Mouse (Mus musculus) heart, embryonic 14.5 days (tissue): ENCODE data around the gene Gm17545. TPM values are rescaled to one million over a fixed set of nuclear protein-coding genes. Genes with fewer than 3 reads are reported as not detected.

Source experiments
- ATAC-seq: fragments of 200-750 bp; cut with Nextera tagmentation; 2 replicates; pipeline ENCODE4 v1.8.0; 2017; ENCODE audit warnings: low read depth, moderate TSS enrichment; ENCODE audit not compliant: insufficient number of reproducible peaks, insufficient read depth, low FRiP score
- H3K27ac ChIP-seq, 2 experiments: fragments of 200-500 bp in 1 of 2; fragments of 300-500 bp in 1 of 2; sonication (generic) in 1 of 2; replicated peaks in 1 of 2; 2 replicates each; pipeline ENCODE4 v1.5.1; 2012 to 2014; ENCODE audit warnings: low read depth in 2 of 2, low read length in 2 of 2, control low read depth in 1 of 2, mild to moderate bottlenecking in 1 of 2, mixed read lengths in 1 of 2; ENCODE audit not compliant: control insufficient read depth in 1 of 2, insufficient read depth in 1 of 2
- H3K27me3 ChIP-seq: fragments of 300-500 bp; sonication (generic); 2 replicates; pipeline ENCODE4 v1.6.1; 2014; ENCODE audit warnings: mild to moderate bottlenecking, low read length, control low read depth; ENCODE audit not compliant: control insufficient read depth, insufficient read depth
- H3K36me3 ChIP-seq: fragments of 300-500 bp; sonication (generic); 2 replicates; pipeline ENCODE4 v1.6.1; 2014; ENCODE audit warnings: mild to moderate bottlenecking, control low read depth, low read length, mixed read lengths; ENCODE audit not compliant: control insufficient read depth, insufficient read depth
- H3K4me1 ChIP-seq, 2 experiments: fragments of 200-500 bp in 1 of 2; fragments of 300-500 bp in 1 of 2; sonication (generic) in 1 of 2; 2 replicates each; pipeline ENCODE4 v1.6.1; 2012 to 2014; ENCODE audit warnings: low read length in 2 of 2, control low read depth in 1 of 2, mixed read lengths in 1 of 2; ENCODE audit not compliant: control insufficient read depth in 2 of 2, insufficient read depth in 2 of 2
- H3K4me2 ChIP-seq: fragments of 300-500 bp; sonication (generic); 2 replicates; pipeline ENCODE4 v1.6.1; 2014; ENCODE audit warnings: mild to moderate bottlenecking, low read length
- H3K4me3 ChIP-seq, 2 experiments: fragments of 200-500 bp in 1 of 2; fragments of 300-500 bp in 1 of 2; sonication (generic) in 1 of 2; 2 replicates each; pipeline ENCODE4 v1.5.1; 2012 to 2014; ENCODE audit warnings: low read length in 2 of 2, mild to moderate bottlenecking in 2 of 2, control low read depth in 1 of 2, low read depth in 1 of 2, moderate library complexity in 1 of 2; ENCODE audit not compliant: control insufficient read depth in 1 of 2, insufficient read depth in 1 of 2
- H3K9ac ChIP-seq: fragments of 300-500 bp; sonication (generic); 2 replicates; pipeline ENCODE4 v1.6.1; 2014; ENCODE audit warnings: mild to moderate bottlenecking, low read length
- H3K9me3 ChIP-seq: fragments of 300-500 bp; sonication (generic); 2 replicates; pipeline ENCODE4 v1.6.1; 2016; ENCODE audit warnings: low read length, control low read depth; ENCODE audit not compliant: control insufficient read depth
- WGBS: fragments of 180-500 bp; shearing (Covaris S2); extraction: QIAGEN DNeasy Blood & Tissue Kit; methylation state at CpG from one replicate; pipeline ENCODE4 v1.1.7; 2014; 5-methylcytosine and 5-hydroxymethylcytosine counted together
- polyA plus RNA-seq: library from polyadenylated mRNA; unstranded; fragments of >200 nt; fragmentation: Nextera tagmentation; extraction: Ambion mirVana; gene quantifications from 2 replicates; pipeline ENCODE4 v1.2.1, GENCODE M21; 2014

Gm17545 gene
- polyA plus RNA-seq, 1 experiment from 2014 or later: not detected

GRCm38 (mm10) chr9:22417547-22417946 lies 36.5 kb upstream of the Gm17545 start:
- Histone ChIP-seq H3K9me3 (no peaks in the 10 kb centered on the region), H3K36me3 (no peaks in the 10 kb centered on the region), H3K4me1 (peaks cover 2 to 7% of the 10 kb centered on the region in 2 experiments; a peak in 2 of 4 replicates), H3K4me3 (no peak overlapping the region), H3K27ac (no peak overlapping the region), H3K4me2 (no peak overlapping the region), H3K9ac (no peak overlapping the region), H3K27me3 (no peaks in the 10 kb centered on the region; the same call in 1 of the 2 replicates)
- 48% methylated on average over 6 of the region's 6 CpGs for WGBS
- ATAC-seq: no peak

- Histone ChIP-seq H3K4me1 (peaks cover 7 to 22% of the 10 kb centered on the region in 2 experiments), H3K4me2 (no peak overlapping the region), H3K4me3 (no peak overlapping the region), H3K27me3 (no peaks in the 10 kb centered on the region), H3K36me3 (no peaks in the 10 kb centered on the region), H3K9ac (no peak overlapping the region), H3K9me3 (no peaks in the 10 kb centered on the region), H3K27ac (no peak overlapping the region)
- no peak for ATAC-seq
- WGBS: 86% methylated on average over 3 of the region's 3 CpGs
Observed at GRCm38 (mm10) chr9:22419877-22420276, 34.2 kb upstream of the Gm17545 start.

GRCm38 (mm10) chr9:22420491-22420890 lies 33.6 kb upstream of the Gm17545 start:
- H3K27me3 ChIP-seq: no peaks in the 10 kb centered on the region
- H3K4me1 ChIP-seq: peaks cover 7 to 22% of the 10 kb centered on the region in 2 experiments
- H3K9me3 ChIP-seq: no peaks in the 10 kb centered on the region
- H3K4me3 ChIP-seq: no peak overlapping the region
- 31% methylated on average over 7 of the region's 7 CpGs for WGBS
- no peak for ATAC-seq
- no peaks in the 10 kb centered on the region for H3K36me3 ChIP-seq
- H3K9ac ChIP-seq: no peak overlapping the region
- no peak overlapping the region for H3K27ac ChIP-seq
- H3K4me2 ChIP-seq: no peak overlapping the region

GRCm38 (mm10) chr9:22422559-22422958 lies 31.5 kb upstream of the Gm17545 start:
- no peaks in the 10 kb centered on the region for H3K27me3 ChIP-seq
- H3K4me1 ChIP-seq: peaks cover 7 to 22% of the 10 kb centered on the region in 2 experiments
- no peaks in the 10 kb centered on the region for H3K36me3 ChIP-seq
- 37% methylated on average over 1 of the region's 1 CpGs for WGBS
- no peak for ATAC-seq
- H3K4me3 ChIP-seq: no peak overlapping the region
- no peak overlapping the region for H3K9ac ChIP-seq
- H3K4me2 ChIP-seq: no peak overlapping the region
- H3K9me3 ChIP-seq: no peaks in the 10 kb centered on the region
- no peak overlapping the region for H3K27ac ChIP-seq

GRCm38 (mm10) chr9:22423507-22423906 lies 30.6 kb upstream of the Gm17545 start:
- peak overlapping the region in 1 of 2 experiments; percentile 2; a peak in 1 of 4 replicates for H3K27ac ChIP-seq
- H3K4me1 ChIP-seq: peaks cover 7 to 22% of the 10 kb centered on the region in 2 experiments
- H3K36me3 ChIP-seq: no peaks in the 10 kb centered on the region
- no peak for ATAC-seq
- no peaks in the 10 kb centered on the region for H3K27me3 ChIP-seq
- no peak overlapping the region for H3K4me3 ChIP-seq
- no peaks in the 10 kb centered on the region for H3K9me3 ChIP-seq
- 23% methylated on average over 1 of the region's 1 CpGs for WGBS
- H3K4me2 ChIP-seq: no peak overlapping the region
- H3K9ac ChIP-seq: no peak overlapping the region

DNA sequence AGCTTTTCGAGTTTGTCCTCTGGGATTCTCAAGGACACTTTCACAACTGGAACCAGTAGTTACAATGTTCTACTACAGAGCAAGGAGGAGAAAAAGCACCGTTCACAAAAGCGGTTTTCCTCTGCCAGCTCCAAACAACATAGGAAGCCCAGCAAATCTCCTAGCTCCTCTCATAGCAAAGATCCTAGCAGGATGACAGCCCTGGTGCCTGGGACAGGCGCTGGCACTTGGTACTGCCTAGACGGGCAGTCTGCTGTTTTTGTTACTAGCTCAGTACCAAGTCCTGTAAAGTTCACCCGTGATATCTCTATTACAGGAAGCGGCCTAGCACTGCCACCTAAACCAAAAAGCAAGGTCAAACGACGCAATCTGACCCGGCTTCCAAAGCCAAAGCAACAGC lies 29.9 kb upstream of the Gm17545 start:
- Histone ChIP-seq H3K4me1 (peaks cover 7 to 22% of the 10 kb centered on the region in 2 experiments), H3K9ac (no peak overlapping the region), H3K27me3 (no peaks in the 10 kb centered on the region), H3K36me3 (no peaks in the 10 kb centered on the region), H3K9me3 (no peaks in the 10 kb centered on the region), H3K4me2 (no peak overlapping the region), H3K4me3 (no peak overlapping the region), H3K27ac (peak overlapping the region; percentile 24 to 37; a peak in 2 of 4 replicates)
- 46% methylated on average over 10 of the region's 10 CpGs for WGBS
- no peak for ATAC-seq

DNA sequence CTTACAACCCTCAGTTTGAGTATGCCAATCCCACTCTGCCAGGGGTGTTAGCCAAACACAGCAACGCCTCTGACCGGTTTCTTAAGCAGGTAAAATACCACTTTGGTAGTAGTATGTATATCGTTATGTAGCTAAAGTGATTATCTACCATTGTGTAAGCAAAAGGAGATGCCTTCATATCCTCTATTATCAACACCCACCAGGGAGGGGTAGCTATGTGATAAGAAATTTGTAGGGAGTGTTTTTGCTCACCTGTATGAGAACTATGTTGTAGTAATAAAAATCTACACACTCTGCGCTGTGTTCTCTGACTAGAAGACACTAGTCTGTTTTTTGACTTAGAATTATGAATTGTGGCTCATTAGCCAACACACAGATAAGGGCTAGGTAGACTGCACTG lies 29.4 kb upstream of the Gm17545 start:
- Histone ChIP-seq H3K4me3 (no peak overlapping the region), H3K4me2 (no peak overlapping the region), H3K36me3 (no peaks in the 10 kb centered on the region), H3K4me1 (peaks cover 7 to 24% of the 10 kb centered on the region in 2 experiments), H3K27me3 (no peaks in the 10 kb centered on the region), H3K9me3 (no peaks in the 10 kb centered on the region), H3K27ac (no peak overlapping the region), H3K9ac (no peak overlapping the region)
- no peak for ATAC-seq
- WGBS: 92% methylated on average over 4 of the region's 4 CpGs

- Histone ChIP-seq H3K36me3 (no peaks in the 10 kb centered on the region), H3K4me3 (no peak overlapping the region), H3K4me2 (no peak overlapping the region), H3K27me3 (no peaks in the 10 kb centered on the region), H3K4me1 (peaks cover 6 to 21% of the 10 kb centered on the region in 2 experiments), H3K9me3 (no peaks in the 10 kb centered on the region), H3K27ac (no peak overlapping the region), H3K9ac (no peak overlapping the region)
- ATAC-seq: no peak
- WGBS: 76% methylated on average over 2 of the region's 4 CpGs
Observed at GRCm38 (mm10) chr9:22428028-22428665, 25.9 kb upstream of the Gm17545 start.
